ENCODE assay signal across 10 mouse cellular contexts in the genomic region with DNA sequence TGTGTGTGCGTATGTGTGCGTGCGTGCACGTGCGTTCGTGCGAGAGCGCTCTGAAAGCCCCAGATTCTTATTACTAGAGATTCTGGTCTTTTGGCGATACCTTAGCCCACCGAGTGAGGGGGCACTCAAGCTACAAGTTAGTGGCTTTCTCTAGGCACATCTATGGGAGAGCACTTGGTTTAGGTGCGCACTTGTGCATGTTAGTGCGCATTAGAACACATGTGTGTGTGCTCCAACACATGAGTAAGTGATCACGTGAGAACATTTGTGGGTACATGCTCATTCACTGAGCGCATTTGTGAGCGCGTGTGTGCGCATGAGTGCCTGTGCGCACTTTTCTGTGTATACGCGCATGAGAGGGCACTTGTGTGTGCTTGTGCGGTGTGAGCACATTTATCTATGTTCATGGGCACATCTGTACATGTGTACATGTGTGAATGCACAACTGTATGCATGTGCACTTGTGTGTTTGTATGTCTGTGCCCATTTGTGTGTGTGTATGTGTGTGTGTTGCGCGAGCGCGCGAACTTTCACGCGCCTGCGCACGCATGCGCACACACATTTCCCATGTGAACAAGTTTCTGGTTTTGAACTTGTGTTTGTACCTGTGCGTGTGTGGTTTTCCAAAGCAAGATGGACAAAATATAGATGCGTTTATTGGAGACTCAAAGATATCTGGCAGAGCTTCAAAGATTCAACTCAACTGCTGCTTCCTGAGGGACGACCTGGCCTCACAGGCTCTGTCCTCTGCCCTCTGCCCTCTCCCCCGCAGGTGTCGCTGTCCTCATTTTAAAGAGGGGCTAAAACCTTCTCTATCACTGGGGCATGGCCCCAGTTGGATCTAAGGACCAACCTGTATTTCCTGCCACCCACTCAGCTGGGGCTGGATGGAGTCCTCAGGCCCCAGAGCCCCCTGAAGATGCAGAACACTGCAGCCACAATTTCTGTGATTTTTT. TPM values are rescaled to one million over a fixed set of nuclear protein-coding genes. Genes with fewer than 3 reads are reported as not detected.
DNase-seq lines count a peak whose midpoint lies in the region; ATAC-seq lines count a peak whose summit lies in the region.
"Had no signal": no experiment of that assay in that cellular context is flagged by ENCODE, and none has a peak within 500 bp of the region (broad histone marks: within the 10 kb centered on the region; RNA-seq: fewer than 3 reads in every experiment).

No protein-coding gene starts in this region.

- 51% methylated on average over 36 of the region's 36 CpGs for WGBS in heart, embryonic 10.5 days
- 53% methylated on average over 36 of the region's 36 CpGs for WGBS in liver, embryonic 12.5 days (ENCODE audit: insufficient replicate concordance)

- H3K9me3 ChIP-seq in heart, embryonic 10.5 days = no peaks in the 10 kb centered on the region
- no peaks in the 10 kb centered on the region for H3K9me3 ChIP-seq in liver, embryonic 12.5 days (replicated peaks)

- DNase-seq in heart, embryonic 10.5 days (ENCODE audit: low spot score) = no peak
- DNase-seq in heart, adult 18-20 months = no peak
- peak; percentile 38 for DNase-seq in thymus, postnatal 4 days
- no peak for DNase-seq in thymus, postnatal 10 days (ENCODE audit: low spot score in 2 of 2)
- no peak for DNase-seq in ovary, postnatal 14 days (ENCODE audit: low spot score)
- DNase-seq in ovary, adult 18-20 months (ENCODE audit: low spot score) = no peak

- H3K36me3 ChIP-seq in heart, embryonic 10.5 days = no peaks in the 10 kb centered on the region
- no peaks in the 10 kb centered on the region for H3K36me3 ChIP-seq in liver, embryonic 12.5 days

- peaks cover 32% of the 10 kb centered on the region for H3K27me3 ChIP-seq in heart, embryonic 10.5 days (ENCODE audit: insufficient read depth, poor library complexity, severe bottlenecking)
- peaks cover 8% of the 10 kb centered on the region for H3K27me3 ChIP-seq in liver, embryonic 12.5 days (replicated peaks)

- H3K27ac ChIP-seq in heart, embryonic 10.5 days = peak overlapping the region; percentile 67
- peak overlapping the region; percentile 99 for H3K27ac ChIP-seq in liver, embryonic 12.5 days

- H3K9ac ChIP-seq in liver, embryonic 12.5 days = peak overlapping the region; percentile 69

- peak overlapping the region; percentile 49 for H3K4me3 ChIP-seq in heart, embryonic 10.5 days
- peak overlapping the region; percentile 32 for H3K4me3 ChIP-seq in liver, embryonic 12.5 days

- H3K4me2 ChIP-seq in liver, embryonic 12.5 days = peak overlapping the region; percentile 71

- ATAC-seq in liver, embryonic 12.5 days = no peak
- ATAC-seq in monocyte, adult 5-6 weeks (replicated peaks; ENCODE audit: insufficient number of reproducible peaks, low FRiP score, low TSS enrichment, poor library complexity, severe bottlenecking) = no peak

- peaks cover 48% of the 10 kb centered on the region for H3K4me1 ChIP-seq in heart, embryonic 10.5 days
- H3K4me1 ChIP-seq in liver, embryonic 12.5 days = peaks cover 58% of the 10 kb centered on the region

RNA-seq across cellular contexts. Expression of gene Ano1, which starts 38.1 kb away (rescaled TPM):
- polyA plus RNA-seq in heart, embryonic 10.5 days (2016; fragmentation: Nextera tagmentation; extraction: Ambion mirVana) = 18.1 and 18.3 TPM in 2 replicates
- total RNA-seq in heart, adult 18-20 months (2021) = 10 to 100 TPM; 10.3 to 13.0 TPM
- polyA plus RNA-seq in liver, embryonic 12.5 days (2016; fragmentation: Nextera tagmentation; extraction: Ambion mirVana) = 5.7 and 7.2 TPM in 2 replicates
- 0.38 TPM in 1 of 3 replicates, not detected in the others for total RNA-seq in monocyte, adult 5-6 weeks (2017)

RNA-seq across cellular contexts. Expression of gene Fgf3, which starts 48.0 kb away (rescaled TPM):
- 0.07 and 0.88 TPM in 2 replicates for polyA plus RNA-seq in heart, embryonic 10.5 days (2016; fragmentation: Nextera tagmentation; extraction: Ambion mirVana)
- not detected for total RNA-seq in heart, adult 18-20 months (2021)
- polyA plus RNA-seq in liver, embryonic 12.5 days (2016; fragmentation: Nextera tagmentation; extraction: Ambion mirVana) = 0.20 and 0.47 TPM in 2 replicates
- 2.0 TPM in 1 of 3 replicates, not detected in the others for total RNA-seq in monocyte, adult 5-6 weeks (2017)
- polyA plus RNA-seq: C2C12 had no signal

RNA-seq across cellular contexts. Expression of gene Fgf4, which starts 57.3 kb away (rescaled TPM):
- polyA plus RNA-seq in heart, embryonic 10.5 days (2016; fragmentation: Nextera tagmentation; extraction: Ambion mirVana) = 0.34 TPM in 1 of 2 replicates, not detected in the other
- not detected for total RNA-seq in heart, adult 18-20 months (2021)
- not detected in 2 replicates for polyA plus RNA-seq in liver, embryonic 12.5 days (2016; fragmentation: Nextera tagmentation; extraction: Ambion mirVana)
- not detected in 3 replicates for total RNA-seq in monocyte, adult 5-6 weeks (2017)
- total RNA-seq: hematopoietic stem cell, adult 5-6 weeks had no signal
- polyA plus RNA-seq: C2C12 had no signal
